8 mouse cellular contexts compared by ENCODE assay signal in the genomic region with DNA sequence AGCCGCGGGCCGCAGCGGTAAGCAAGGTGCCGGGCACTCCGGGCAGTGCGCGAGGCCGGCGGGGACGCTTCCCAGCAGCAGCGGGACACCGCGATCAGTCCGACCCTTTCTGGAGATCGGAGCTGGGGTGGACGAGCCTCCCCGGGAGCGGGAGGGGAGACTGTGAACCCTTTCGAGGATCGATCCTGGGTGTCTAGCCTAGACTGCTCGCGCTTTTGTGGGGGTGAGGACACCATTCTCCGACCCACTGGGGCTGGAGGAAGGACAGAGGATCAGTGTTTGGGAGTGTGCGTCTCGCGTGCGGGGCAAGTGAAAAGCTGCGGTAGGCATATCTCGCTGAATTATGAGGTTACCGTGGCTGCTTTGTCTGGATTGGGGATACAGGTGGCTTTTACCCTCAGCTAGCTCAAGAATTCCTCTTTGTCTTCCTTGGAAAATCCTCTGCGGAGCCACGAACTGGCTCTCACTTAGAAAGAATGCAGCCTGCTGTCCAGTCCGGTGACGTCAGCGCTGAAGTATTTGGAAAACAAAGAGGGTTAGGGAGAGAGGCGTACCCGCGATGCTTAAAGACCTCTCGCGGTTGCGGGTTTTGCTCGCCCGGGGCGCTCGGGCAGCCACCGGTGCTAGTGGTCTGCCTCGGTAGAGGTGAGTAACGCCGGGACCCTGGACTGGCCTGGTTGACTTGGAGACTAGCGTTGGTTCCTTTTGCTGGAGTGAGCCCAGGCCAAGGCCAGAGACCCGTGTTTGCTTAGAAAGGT. TPM values are rescaled to one million over a fixed set of nuclear protein-coding genes. Genes with fewer than 3 reads are reported as not detected.
DNase-seq lines count a peak whose midpoint lies in the region; ATAC-seq and TF ChIP-seq lines count a peak whose summit lies in the region.

No protein-coding gene starts in this region.

- TF ChIP-seq CTCF in thymus, adult 2 months (IDR thresholded peaks at IDR 0.05; ENCODE audit: borderline replicate concordance, control insufficient read depth, extremely low read depth, insufficient read depth, low read length, poor library complexity), result no peak

- peak overlapping the region; percentile 89 for H3K4me2 ChIP-seq in forebrain, embryonic 11.5 days (ENCODE audit: low read depth, low read length, severe bottlenecking)
- peak overlapping the region; percentile 89 for H3K4me2 ChIP-seq in heart, embryonic 15.5 days
- peak overlapping the region; percentile 63 for H3K4me2 ChIP-seq in liver, embryonic 12.5 days
- H3K4me2 ChIP-seq in neural tube, embryonic 11.5 days (ENCODE audit: low read depth), result peak overlapping the region; percentile 56

- H3K4me1 ChIP-seq in thymus, adult 2 months (replicated peaks; ENCODE audit: control insufficient read depth, insufficient read depth, low read length), result no peaks in the 10 kb centered on the region
- H3K4me1 ChIP-seq in forebrain, embryonic 11.5 days (replicated peaks; ENCODE audit: control insufficient read depth, insufficient read depth, low read length), result peaks cover 48% of the 10 kb centered on the region
- H3K4me1 ChIP-seq in heart, embryonic 15.5 days (replicated peaks), result peaks cover 66% of the 10 kb centered on the region
- H3K4me1 ChIP-seq in liver, embryonic 12.5 days, result peaks cover 33% of the 10 kb centered on the region
- peaks cover 52% of the 10 kb centered on the region for H3K4me1 ChIP-seq in neural tube, embryonic 11.5 days (ENCODE audit: control insufficient read depth, insufficient read depth, low read length)

- no peaks in the 10 kb centered on the region for H3K9me3 ChIP-seq in forebrain, embryonic 11.5 days (ENCODE audit: control insufficient read depth, low read length)
- H3K9me3 ChIP-seq in heart, embryonic 15.5 days (replicated peaks), result no peaks in the 10 kb centered on the region
- H3K9me3 ChIP-seq in liver, embryonic 12.5 days (replicated peaks), result no peaks in the 10 kb centered on the region
- no peaks in the 10 kb centered on the region for H3K9me3 ChIP-seq in neural tube, embryonic 11.5 days (ENCODE audit: control insufficient read depth, low read length)

- H3K27me3 ChIP-seq in thymus, adult 2 months (ENCODE audit: control insufficient read depth, insufficient read depth, low read length), result peaks cover 9% of the 10 kb centered on the region; the same call in 1 of the 2 replicates
- H3K27me3 ChIP-seq in forebrain, embryonic 11.5 days (ENCODE audit: control insufficient read depth, insufficient read depth, low read length), result no peaks in the 10 kb centered on the region
- no peaks in the 10 kb centered on the region for H3K27me3 ChIP-seq in heart, embryonic 15.5 days
- H3K27me3 ChIP-seq in liver, embryonic 12.5 days (replicated peaks), result peaks cover 72% of the 10 kb centered on the region
- H3K27me3 ChIP-seq in neural tube, embryonic 11.5 days (ENCODE audit: control insufficient read depth, insufficient read depth, low read length), result no peaks in the 10 kb centered on the region

- no peaks in the 10 kb centered on the region for H3K36me3 ChIP-seq in thymus, adult 2 months (ENCODE audit: control insufficient read depth, insufficient read depth, low read length)
- peaks cover 10% of the 10 kb centered on the region; the same call in 1 of the 2 replicates for H3K36me3 ChIP-seq in forebrain, embryonic 11.5 days (ENCODE audit: control insufficient read depth, insufficient read depth, low read length)
- peaks cover 25% of the 10 kb centered on the region for H3K36me3 ChIP-seq in heart, embryonic 15.5 days
- H3K36me3 ChIP-seq in liver, embryonic 12.5 days, result peaks cover 14% of the 10 kb centered on the region
- H3K36me3 ChIP-seq in neural tube, embryonic 11.5 days (ENCODE audit: control insufficient read depth, insufficient read depth, low read length), result peaks cover 16% of the 10 kb centered on the region

- TF ChIP-seq POLR2A in thymus, adult 2 months (IDR thresholded peaks at IDR 0.05; ENCODE audit: control insufficient read depth, extremely low read depth, insufficient read depth, low read length, poor library complexity), result no peak

- peak overlapping the region; percentile 92 for H3K9ac ChIP-seq in forebrain, embryonic 11.5 days (ENCODE audit: low read length)
- peak overlapping the region; percentile 90 for H3K9ac ChIP-seq in heart, embryonic 15.5 days
- H3K9ac ChIP-seq in liver, embryonic 12.5 days, result peak overlapping the region; percentile 59
- H3K9ac ChIP-seq in neural tube, embryonic 11.5 days (ENCODE audit: low read length), result peak overlapping the region; percentile 99

- DNase-seq in thymus, adult 2 months, result no peak
- no peak for DNase-seq in thymus, postnatal 36 days
- peak; percentile 92 for DNase-seq in forebrain, embryonic 11.5 days (ENCODE audit: low spot score)
- DNase-seq in kidney, postnatal 14 days, result peak; percentile 92
- DNase-seq in neural tube, embryonic 11.5 days (ENCODE audit: low spot score), result peak; percentile 89
- DNase-seq in urinary bladder, adult 18-20 months (ENCODE audit: low spot score in 2 of 2), result peak; percentile 65 to 77

- peak; percentile 73 for ATAC-seq in forebrain, embryonic 11.5 days (replicated peaks; ENCODE audit: low FRiP score)
- peak; percentile 63 for ATAC-seq in heart, embryonic 15.5 days (replicated peaks; ENCODE audit: insufficient number of reproducible peaks, insufficient read depth, low FRiP score, low read depth)
- peak; percentile 30 for ATAC-seq in liver, embryonic 12.5 days
- peak; percentile 67 for ATAC-seq in neural tube, embryonic 11.5 days (ENCODE audit: insufficient read depth, low FRiP score, low TSS enrichment)

- peak overlapping the region; percentile 29; the same call in 1 of the 2 replicates for H3K27ac ChIP-seq in thymus, adult 2 months (ENCODE audit: control insufficient read depth, insufficient read depth, low read length)
- H3K27ac ChIP-seq in forebrain, embryonic 11.5 days (ENCODE audit: low read depth, low read length), result peak overlapping the region; percentile 98
- peak overlapping the region; percentile 98 for H3K27ac ChIP-seq in heart, embryonic 15.5 days
- H3K27ac ChIP-seq in liver, embryonic 12.5 days, result peak overlapping the region; percentile 70
- H3K27ac ChIP-seq in neural tube, embryonic 11.5 days (ENCODE audit: low read depth, low read length), result peak overlapping the region; percentile 98

- H3K4me3 ChIP-seq in thymus, adult 2 months (ENCODE audit: control insufficient read depth, insufficient read depth, low read length), result peak overlapping the region; percentile 34
- peak overlapping the region; percentile 80 for H3K4me3 ChIP-seq in forebrain, embryonic 11.5 days (ENCODE audit: low read depth, low read length)
- peak overlapping the region; percentile 78 for H3K4me3 ChIP-seq in heart, embryonic 15.5 days
- peak overlapping the region; percentile 58 for H3K4me3 ChIP-seq in liver, embryonic 12.5 days
- H3K4me3 ChIP-seq in neural tube, embryonic 11.5 days (ENCODE audit: low read depth, low read length), result peak overlapping the region; percentile 84

- 2% methylated on average over 52 of the region's 52 CpGs for WGBS in thymus, adult 2 months
- under 1% methylated on average over 52 of the region's 52 CpGs for WGBS in forebrain, embryonic 11.5 days
- under 1% methylated on average over 52 of the region's 52 CpGs for WGBS in heart, embryonic 15.5 days
- 1% methylated on average over 52 of the region's 52 CpGs for WGBS in liver, embryonic 12.5 days (ENCODE audit: insufficient replicate concordance)
- under 1% methylated on average over 52 of the region's 52 CpGs for WGBS in neural tube, embryonic 11.5 days

RNA-seq across cellular contexts. Expression of gene Amotl2, which starts 1.6 kb away (rescaled TPM):
- polyA plus RNA-seq in thymus, adult 2 months (2012; rRNA removed), result 6.7 and 7.2 TPM in 2 replicates
- 72.4 and 73.4 TPM in 2 replicates for polyA plus RNA-seq in forebrain, embryonic 11.5 days (2014; fragmentation: Nextera tagmentation; extraction: Ambion mirVana)
- polyA plus RNA-seq in heart, embryonic 15.5 days (2015; fragmentation: Nextera tagmentation; extraction: Ambion mirVana), result 38.9 and 45.6 TPM in 2 replicates
- 10.4 and 11.5 TPM in 2 replicates for polyA plus RNA-seq in liver, embryonic 12.5 days (2016; fragmentation: Nextera tagmentation; extraction: Ambion mirVana)
- polyA plus RNA-seq in neural tube, embryonic 11.5 days (2014; fragmentation: Nextera tagmentation; extraction: Ambion mirVana), result 70.6 and 76.7 TPM in 2 replicates

Comparison
In these comparisons a context has a peak if more than half of its experiments do, and no peak if none do; other contexts are left out.
1. DNase-seq: peak in forebrain, embryonic 11.5 days (single experiment), kidney, postnatal 14 days (single experiment), neural tube, embryonic 11.5 days (single experiment) and urinary bladder, adult 18-20 months (2 of 2); none in thymus, adult 2 months (single experiment) and thymus, postnatal 36 days (0 of 2).
2. H3K27ac ChIP-seq: peak in every context shown above with its lines; median percentile 98 in forebrain, embryonic 11.5 days; 98 in heart, embryonic 15.5 days; 98 in neural tube, embryonic 11.5 days; 70 in liver, embryonic 12.5 days; 29 in thymus, adult 2 months.
3. H3K4me3 ChIP-seq: peak in every context shown above with its lines; median percentile 84 in neural tube, embryonic 11.5 days; 80 in forebrain, embryonic 11.5 days; 78 in heart, embryonic 15.5 days; 58 in liver, embryonic 12.5 days; 34 in thymus, adult 2 months.
4. Peak in every context shown above with its lines, with median percentiles within 50 percentile points of each other: ATAC-seq, H3K4me2 ChIP-seq and H3K9ac ChIP-seq.